Mouse (Mus musculus) adipose tissue, adult 10 weeks (tissue): Measurements from ENCODE around the gene Tlk2. TPM values are rescaled to one million over a fixed set of nuclear protein-coding genes. Genes with fewer than 3 reads are reported as not detected.

ENCODE experiments used
- polyA plus RNA-seq: library from polyadenylated mRNA; stranded (reverse); fragments of 350-450 nt; fragmentation: Illumina TruSeq; extraction: RNeasy Lipid Tissue Mini Kit (QIAGEN cat#74804); gene quantifications from one replicate; pipeline ENCODE4 v1.2.3, GENCODE M21; 2014; ENCODE audit warnings: low read depth, low replicate concordance

Tlk2 gene
- polyA plus RNA-seq = 35.4 TPM

DNA sequence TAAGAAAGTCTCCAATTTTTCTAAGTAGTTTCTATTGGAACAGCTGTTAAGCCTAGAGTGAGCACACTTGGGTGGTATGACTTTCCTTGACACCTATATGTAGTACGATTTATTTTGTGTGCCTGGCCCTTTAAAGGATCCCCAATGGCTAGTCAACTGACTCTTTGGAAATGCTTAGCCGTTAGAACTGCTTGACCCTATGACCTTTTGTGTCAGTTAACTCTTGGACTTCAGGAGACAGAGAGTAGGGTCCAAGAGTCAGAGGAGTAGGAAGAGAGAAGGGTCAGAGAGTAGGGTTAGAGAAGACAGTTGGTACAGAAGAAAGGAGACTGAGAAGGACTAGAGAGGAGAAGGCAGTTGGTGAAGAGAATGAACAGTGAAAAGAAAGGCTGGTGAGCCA lies at the start of gene Tlk2:
Tlk2 (plus strand) TSS at position 292 of the 400 bp plus-strand sequence.

GRCm38 (mm10) chr11:105146593-105146992 lies 32.0 kb upstream of the Tlk2 start, which contains the start of gene Gm10842:
Gm10842 (plus strand) TSS chr11:105146893.

DNA sequence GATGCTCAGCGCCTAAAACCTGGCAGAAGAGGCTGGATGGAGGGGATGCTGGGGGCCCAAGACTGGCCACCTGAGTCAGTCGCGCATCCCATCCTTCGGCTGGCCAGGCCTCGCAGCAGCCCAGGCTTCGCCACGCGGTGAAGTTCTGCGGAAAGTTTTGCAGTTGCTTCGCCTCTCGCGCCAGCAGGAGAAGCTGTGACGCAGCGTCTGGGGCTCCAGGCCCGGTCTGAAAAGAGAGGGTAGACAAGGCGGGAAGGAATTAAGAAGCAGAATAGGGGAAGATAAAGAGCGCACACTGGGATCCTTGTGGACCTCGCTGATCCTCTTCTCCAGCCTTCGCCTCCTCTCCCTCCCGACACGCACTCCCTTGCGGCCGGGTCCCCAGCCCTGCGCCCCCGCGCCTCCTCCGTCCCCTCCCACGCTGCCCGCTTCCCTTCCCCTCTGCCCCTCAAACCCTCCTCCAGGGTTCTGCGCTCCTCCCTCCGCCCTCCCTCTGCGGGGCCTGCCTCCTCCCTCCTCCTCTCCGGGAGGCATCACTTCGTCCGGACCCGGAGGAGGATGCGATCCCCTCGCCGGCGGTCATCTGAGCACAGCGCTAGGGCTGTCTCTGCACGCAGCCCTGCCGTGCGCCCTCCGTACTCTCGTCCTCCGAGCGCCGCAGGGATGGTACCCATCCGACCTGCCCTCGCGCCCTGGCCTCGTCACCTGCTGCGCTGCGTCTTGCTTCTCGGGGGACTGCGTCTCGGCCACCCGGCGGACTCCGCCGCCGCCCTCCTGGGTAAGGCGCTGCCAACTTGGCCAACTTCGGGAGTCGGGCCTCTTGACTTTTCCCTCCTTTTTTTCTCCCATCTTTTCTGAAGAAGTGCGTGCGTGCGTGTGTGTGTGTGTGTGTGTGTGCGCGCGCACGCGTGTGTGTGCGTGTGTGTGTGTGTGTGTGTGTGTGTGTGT lies 113.8 kb downstream of the Tlk2 start, which contains the start of gene Mrc2:
Mrc2 (plus strand) TSS at position 520 of the 948 bp plus-strand sequence.

Other genes with a start within 250 kb of the Tlk2 start
- gene Efcab3, start 115.2 kb upstream of the Tlk2 start, polyA plus RNA-seq = 4.9 TPM
- 19.8 TPM for gene Mettl2, start 52.4 kb upstream of the Tlk2 start, polyA plus RNA-seq
- not detected for gene Gm10842, start 31.9 kb upstream of the Tlk2 start, polyA plus RNA-seq
- gene Mrc2, start 113.8 kb downstream of the Tlk2 start, polyA plus RNA-seq = 8.9 TPM